Mouse (Mus musculus): ENCODE measurements at regions not wholly inside any gene's neighbourhood (a gene's known extent, or its start where the extent isn't known, plus 50 kb on each side); places are given as distances from the start of the nearest gene placed in this dataset.

GRCm38 (mm10) chr1:169066795-169067194 lies 464.5 kb downstream of the Nuf2 start:
- no peaks in the 10 kb centered on the region for H3K4me1 ChIP-seq
- H3K9me3 ChIP-seq = no peaks in the 10 kb centered on the region
- H3K4me2 ChIP-seq = no peak overlapping the region
- H3K4me3 ChIP-seq (replicated peaks) = no peak overlapping the region
- no peak overlapping the region for H3K9ac ChIP-seq
- H3K27ac ChIP-seq = no peak overlapping the region
- WGBS = 83% methylated on average over 4 of the region's 4 CpGs
- H3K27me3 ChIP-seq = no peaks in the 10 kb centered on the region
- no peak for ATAC-seq (ENCODE audit: low FRiP score)
- no peaks in the 10 kb centered on the region for H3K36me3 ChIP-seq (replicated peaks)

GRCm38 (mm10) chr1:169060627-169061026 lies 470.6 kb downstream of the Nuf2 start:
- Histone ChIP-seq H3K9me3 (no peaks in the 10 kb centered on the region), H3K4me2 (no peak overlapping the region), H3K4me3 (replicated peaks) (no peak overlapping the region), H3K27ac (no peak overlapping the region), H3K27me3 (no peaks in the 10 kb centered on the region), H3K4me1 (0 out of 2 replicates have a peak, but pooled peaks cover 4% of the 10 kb centered on the region), H3K36me3 (replicated peaks) (no peaks in the 10 kb centered on the region), H3K9ac (no peak overlapping the region)
- WGBS = 77% methylated on average over 6 of the region's 6 CpGs
- ATAC-seq (ENCODE audit: low FRiP score) = no peak

GRCm38 (mm10) chr1:169060145-169060544 lies 471.1 kb downstream of the Nuf2 start:
- WGBS = 75% methylated on average over 5 of the region's 5 CpGs
- H3K9ac ChIP-seq = no peak overlapping the region
- H3K4me1 ChIP-seq = 0 out of 2 replicates have a peak, but pooled peaks cover 4% of the 10 kb centered on the region
- H3K9me3 ChIP-seq = no peaks in the 10 kb centered on the region
- H3K27me3 ChIP-seq = no peaks in the 10 kb centered on the region
- H3K27ac ChIP-seq = no peak overlapping the region
- no peak for ATAC-seq (ENCODE audit: low FRiP score)
- H3K4me3 ChIP-seq (replicated peaks) = no peak overlapping the region
- H3K36me3 ChIP-seq (replicated peaks) = no peaks in the 10 kb centered on the region
- no peak overlapping the region for H3K4me2 ChIP-seq

GRCm38 (mm10) chr1:169051863-169052257 lies 479.4 kb downstream of the Nuf2 start:
- ATAC-seq (ENCODE audit: low FRiP score) = no peak
- Histone ChIP-seq H3K36me3 (replicated peaks) (no peaks in the 10 kb centered on the region), H3K27ac (no peak overlapping the region), H3K27me3 (no peaks in the 10 kb centered on the region), H3K9ac (no peak overlapping the region), H3K4me2 (0 out of 2 replicates have a peak overlapping the region, but pooled peaks have one; percentile 17), H3K4me1 (peaks cover 10% of the 10 kb centered on the region), H3K9me3 (no peaks in the 10 kb centered on the region), H3K4me3 (replicated peaks) (no peak overlapping the region)
- 70% methylated on average over 8 of the region's 8 CpGs for WGBS

GRCm38 (mm10) chr1:169051085-169051862 lies 480.0 kb downstream of the Nuf2 start:
- 34% methylated on average over 11 of the region's 11 CpGs for WGBS
- no peaks in the 10 kb centered on the region for H3K36me3 ChIP-seq (replicated peaks)
- peaks cover 10% of the 10 kb centered on the region for H3K4me1 ChIP-seq
- peak; percentile 83 for ATAC-seq (ENCODE audit: low FRiP score)
- no peaks in the 10 kb centered on the region for H3K9me3 ChIP-seq
- no peak overlapping the region for H3K27ac ChIP-seq
- H3K4me3 ChIP-seq (replicated peaks) = no peak overlapping the region
- H3K9ac ChIP-seq = no peak overlapping the region
- no peaks in the 10 kb centered on the region for H3K27me3 ChIP-seq
- 0 out of 2 replicates have a peak overlapping the region, but pooled peaks have one; percentile 17 for H3K4me2 ChIP-seq

GRCm38 (mm10) chr1:169049846-169050245 lies 481.4 kb downstream of the Nuf2 start:
- Histone ChIP-seq H3K27ac (no peak overlapping the region), H3K9me3 (no peaks in the 10 kb centered on the region), H3K4me3 (replicated peaks) (no peak overlapping the region), H3K9ac (no peak overlapping the region), H3K4me2 (no peak overlapping the region), H3K27me3 (no peaks in the 10 kb centered on the region), H3K36me3 (replicated peaks) (no peaks in the 10 kb centered on the region), H3K4me1 (peaks cover 10% of the 10 kb centered on the region)
- ATAC-seq (ENCODE audit: low FRiP score) = no peak
- 97% methylated on average over 2 of the region's 2 CpGs for WGBS

GRCm38 (mm10) chr1:169046791-169047525 lies 484.3 kb downstream of the Nuf2 start:
- Histone ChIP-seq H3K9me3 (no peaks in the 10 kb centered on the region), H3K4me3 (replicated peaks) (no peak overlapping the region), H3K9ac (no peak overlapping the region), H3K4me1 (peaks cover 9% of the 10 kb centered on the region), H3K27me3 (no peaks in the 10 kb centered on the region), H3K36me3 (replicated peaks) (no peaks in the 10 kb centered on the region), H3K4me2 (no peak overlapping the region), H3K27ac (no peak overlapping the region)
- WGBS = 69% methylated on average over 4 of the region's 4 CpGs
- no peak for ATAC-seq (ENCODE audit: low FRiP score)

GRCm38 (mm10) chr1:169033517-169033916 lies 497.7 kb downstream of the Nuf2 start:
- Histone ChIP-seq H3K4me1 (no peaks in the 10 kb centered on the region), H3K9ac (no peak overlapping the region), H3K4me2 (no peak overlapping the region), H3K36me3 (replicated peaks) (no peaks in the 10 kb centered on the region), H3K27ac (no peak overlapping the region), H3K9me3 (no peaks in the 10 kb centered on the region), H3K27me3 (no peaks in the 10 kb centered on the region), H3K4me3 (replicated peaks) (no peak overlapping the region)
- WGBS = 84% methylated on average over 1 of the region's 1 CpGs
- ATAC-seq (ENCODE audit: low FRiP score) = no peak

GRCm38 (mm10) chr1:169031849-169032542 lies 499.3 kb downstream of the Nuf2 start:
- Histone ChIP-seq H3K27ac (no peak overlapping the region), H3K36me3 (replicated peaks) (no peaks in the 10 kb centered on the region), H3K4me1 (no peaks in the 10 kb centered on the region), H3K9me3 (no peaks in the 10 kb centered on the region), H3K27me3 (no peaks in the 10 kb centered on the region), H3K4me3 (replicated peaks) (no peak overlapping the region), H3K9ac (no peak overlapping the region), H3K4me2 (no peak overlapping the region)
- ATAC-seq (ENCODE audit: low FRiP score) = no peak
- WGBS = 55% methylated on average over 8 of the region's 8 CpGs

GRCm38 (mm10) chr1:169027706-169028105 lies 503.6 kb downstream of the Nuf2 start:
- Histone ChIP-seq H3K36me3 (replicated peaks) (no peaks in the 10 kb centered on the region), H3K27me3 (no peaks in the 10 kb centered on the region), H3K4me3 (replicated peaks) (no peak overlapping the region), H3K4me2 (no peak overlapping the region), H3K9ac (no peak overlapping the region), H3K9me3 (no peaks in the 10 kb centered on the region), H3K27ac (no peak overlapping the region), H3K4me1 (no peaks in the 10 kb centered on the region)
- 73% methylated on average over 6 of the region's 6 CpGs for WGBS
- ATAC-seq (ENCODE audit: low FRiP score) = no peak

GRCm38 (mm10) chr1:169027241-169027640 lies 504.0 kb downstream of the Nuf2 start:
- 95% methylated on average over 3 of the region's 3 CpGs for WGBS
- no peak for ATAC-seq (ENCODE audit: low FRiP score)
- no peaks in the 10 kb centered on the region for H3K4me1 ChIP-seq
- no peak overlapping the region for H3K4me3 ChIP-seq (replicated peaks)
- H3K36me3 ChIP-seq (replicated peaks) = no peaks in the 10 kb centered on the region
- H3K9me3 ChIP-seq = no peaks in the 10 kb centered on the region
- no peak overlapping the region for H3K9ac ChIP-seq
- H3K27ac ChIP-seq = no peak overlapping the region
- H3K27me3 ChIP-seq = no peaks in the 10 kb centered on the region
- H3K4me2 ChIP-seq = no peak overlapping the region

- H3K4me1 ChIP-seq = no peaks in the 10 kb centered on the region
- H3K27me3 ChIP-seq = no peaks in the 10 kb centered on the region
- no peak overlapping the region for H3K4me3 ChIP-seq (replicated peaks)
- no peak for ATAC-seq (ENCODE audit: low FRiP score)
- no peaks in the 10 kb centered on the region for H3K9me3 ChIP-seq
- H3K36me3 ChIP-seq (replicated peaks) = no peaks in the 10 kb centered on the region
- H3K9ac ChIP-seq = no peak overlapping the region
- no peak overlapping the region for H3K27ac ChIP-seq
- 85% methylated on average over 4 of the region's 4 CpGs for WGBS
- no peak overlapping the region for H3K4me2 ChIP-seq
Measured at GRCm38 (mm10) chr1:169024531-169024930, 506.7 kb downstream of the Nuf2 start.

All from forebrain, embryonic 12.5 days (tissue).